Mouse (Mus musculus): Measurements from ENCODE around the gene Krcc1.

Gene Krcc1

DNA sequence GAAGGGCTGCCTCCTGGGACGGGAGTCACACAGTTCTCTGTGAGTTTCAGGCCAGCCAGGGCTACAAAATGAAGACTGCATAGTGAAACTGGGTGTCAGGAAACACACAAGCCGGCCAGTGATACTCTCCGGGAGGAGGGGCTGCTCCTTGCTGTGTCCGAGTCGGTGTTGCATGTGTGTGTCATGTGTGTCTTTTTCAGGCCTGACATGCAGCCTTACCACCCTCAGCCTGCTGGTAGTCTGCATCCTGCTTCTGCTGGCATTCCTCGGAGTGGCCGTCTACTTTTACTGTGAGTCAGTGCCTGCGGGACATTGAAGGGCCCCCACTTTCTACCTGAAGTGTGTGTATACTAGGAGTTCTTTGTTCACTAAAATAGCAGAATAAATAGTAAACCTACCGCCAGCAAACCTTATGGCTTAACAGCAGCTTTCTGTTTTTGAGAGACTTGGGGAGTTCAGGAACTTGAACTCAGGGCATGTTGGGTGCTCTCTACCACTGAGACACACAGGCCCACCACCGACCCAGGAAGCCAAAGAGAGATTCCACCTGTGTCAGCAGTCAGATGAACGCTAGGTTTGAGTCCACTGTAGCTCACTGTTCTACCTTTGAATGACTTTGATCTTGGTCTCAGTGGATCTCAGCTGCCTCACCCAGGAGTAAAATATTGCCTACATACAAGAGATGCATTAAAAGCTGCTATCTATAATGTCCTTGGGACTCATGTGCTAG lies 60.9 kb downstream of the Krcc1 start:
- DNase-seq (ENCODE audit: low spot score), result no peak

DNA sequence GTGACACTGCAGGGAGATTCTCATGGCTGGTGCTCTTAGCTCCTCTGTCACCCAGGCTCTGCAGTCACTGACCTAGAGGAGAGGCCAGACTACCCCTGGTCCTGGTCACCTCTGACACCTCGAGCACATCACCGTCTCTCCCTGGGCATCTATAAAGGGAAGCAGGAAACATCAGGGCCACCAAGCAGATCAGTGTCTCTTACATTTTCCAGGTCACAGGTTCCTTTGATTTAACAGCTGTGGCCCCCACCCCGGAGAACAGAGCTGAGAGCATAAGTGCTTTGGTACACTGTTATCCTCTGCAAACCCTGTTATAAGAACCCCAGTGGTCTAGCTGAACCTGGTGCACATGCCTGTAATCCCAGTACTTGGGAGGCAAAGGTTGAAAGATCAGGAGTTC lies 61.6 kb downstream of the Krcc1 start:
- no peak for DNase-seq (ENCODE audit: low spot score)

DNA sequence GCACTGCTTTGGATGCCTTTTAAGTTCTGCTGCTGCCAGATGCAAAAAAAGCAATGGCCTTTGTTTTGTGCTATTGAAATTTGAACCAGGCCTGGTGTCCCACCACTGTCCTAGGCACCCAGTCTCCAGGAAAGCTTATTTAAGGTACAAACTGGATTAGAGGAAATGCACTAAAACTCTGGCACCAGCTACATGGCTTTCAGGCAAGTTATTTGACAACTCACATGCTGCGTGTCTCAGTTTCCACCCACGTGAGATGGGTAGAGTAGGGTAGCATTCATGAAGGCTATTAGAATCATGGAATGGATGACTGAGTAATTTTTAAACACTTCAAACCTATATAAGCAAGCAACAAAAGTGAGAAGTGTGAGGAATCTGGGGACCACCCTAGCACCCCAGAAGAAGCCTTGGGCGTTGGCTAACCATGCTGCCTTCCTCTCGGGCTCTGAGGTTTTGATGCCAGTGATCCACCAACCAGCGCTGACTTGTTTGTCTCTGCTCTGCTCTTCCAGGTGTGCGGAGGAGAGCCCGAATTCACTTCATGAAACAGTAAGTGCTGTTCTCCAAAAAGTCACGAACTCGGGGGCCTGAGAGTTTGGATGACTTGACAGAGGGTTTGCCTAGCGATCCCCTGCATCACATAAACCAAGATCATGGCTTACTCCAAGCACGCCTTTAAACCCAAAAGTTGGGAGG lies 62.2 kb downstream of the Krcc1 start:
- DNase-seq (ENCODE audit: low spot score), result no peak
